Mouse (Mus musculus) intestine, embryonic 14.5 days (tissue): ENCODE data around the gene Lgr4. TPM values are rescaled to one million over a fixed set of nuclear protein-coding genes. Genes with fewer than 3 reads are reported as not detected.

Experiments used
- ATAC-seq: fragments of 200-750 bp; cut with Nextera tagmentation; replicated peaks from 2 replicates; pipeline ENCODE4 v1.8.0; 2017; ENCODE audit warnings: low read depth, moderate number of reproducible peaks, moderate TSS enrichment, moderate library complexity; ENCODE audit not compliant: low FRiP score, low TSS enrichment
- DNase-seq: peaks from one replicate; pipeline ENCODE4 v3.0.0-alpha.2; 2018; ENCODE audit warnings: low spot score
- H3K27ac ChIP-seq: fragments of 300-500 bp; sonication (generic); 2 replicates; pipeline ENCODE4 v1.5.1; 2014; ENCODE audit warnings: low read depth, mild to moderate bottlenecking, control low read depth
- H3K27me3 ChIP-seq: fragments of 300-500 bp; sonication (generic); replicated peaks from 2 replicates; pipeline ENCODE4 v1.6.1; 2014; ENCODE audit warnings: low read length, control low read depth; ENCODE audit not compliant: control insufficient read depth, insufficient read depth
- H3K36me3 ChIP-seq: fragments of 300-500 bp; sonication (generic); 2 replicates; pipeline ENCODE4 v1.6.1; 2014; ENCODE audit warnings: low read length, control low read depth; ENCODE audit not compliant: control insufficient read depth, insufficient read depth
- H3K4me1 ChIP-seq: fragments of 300-500 bp; sonication (generic); replicated peaks from 2 replicates; pipeline ENCODE4 v1.6.1; 2014; ENCODE audit warnings: low read length, control low read depth, mixed read lengths; ENCODE audit not compliant: control insufficient read depth, insufficient read depth
- H3K4me2 ChIP-seq: fragments of 300-500 bp; sonication (generic); 2 replicates; pipeline ENCODE4 v1.6.1; 2014; ENCODE audit warnings: low read length
- H3K4me3 ChIP-seq: fragments of 300-500 bp; sonication (generic); 2 replicates; pipeline ENCODE4 v1.5.1; 2014; ENCODE audit warnings: low read depth, low read length, control low read depth, mixed read lengths
- H3K9ac ChIP-seq: fragments of 300-500 bp; sonication (generic); 2 replicates; pipeline ENCODE4 v1.6.1; 2014; ENCODE audit warnings: mild to moderate bottlenecking, low read length
- H3K9me3 ChIP-seq: fragments of 300-500 bp; sonication (generic); 2 replicates; pipeline ENCODE4 v1.6.1; 2016; ENCODE audit warnings: low read length, control low read depth; ENCODE audit not compliant: control insufficient read depth
- WGBS: fragments of 180-500 bp; shearing (Covaris S2); extraction: QIAGEN DNeasy Blood & Tissue Kit; methylation state at CpG from one replicate; pipeline ENCODE4 v1.1.7; 2014; 5-methylcytosine and 5-hydroxymethylcytosine counted together
- polyA plus RNA-seq: library from polyadenylated mRNA; unstranded; fragments of >200 nt; fragmentation: Nextera tagmentation; extraction: Ambion mirVana; gene quantifications from 2 replicates; pipeline ENCODE4 v1.2.1, GENCODE M21; 2014

Gene Lgr4
- polyA plus RNA-seq, 1 experiment from 2014 or later = 48.8 TPM

GRCm38 (mm10) chr2:110042861-110043760 lies 125.7 kb downstream of the Lgr4 start:
- H3K4me2 ChIP-seq = no peak overlapping the region
- DNase-seq (no peak), ATAC-seq (no peak)
- H3K9ac ChIP-seq = no peak overlapping the region
- 44% methylated on average over 5 of the region's 5 CpGs for WGBS
- H3K4me3 ChIP-seq = no peak overlapping the region
- H3K9me3 ChIP-seq = no peaks in the 10 kb centered on the region
- peaks cover 17% of the 10 kb centered on the region for H3K36me3 ChIP-seq
- H3K27ac ChIP-seq = no peak overlapping the region
- no peaks in the 10 kb centered on the region; the same call in 1 of the 2 replicates for H3K4me1 ChIP-seq
- H3K27me3 ChIP-seq = no peaks in the 10 kb centered on the region

- no peaks in the 10 kb centered on the region for H3K9me3 ChIP-seq
- no peak overlapping the region for H3K9ac ChIP-seq
- DNase-seq (no peak), ATAC-seq (no peak)
- no peak overlapping the region for H3K4me3 ChIP-seq
- H3K4me1 ChIP-seq = no peaks in the 10 kb centered on the region
- 77% methylated on average over 4 of the region's 4 CpGs for WGBS
- H3K4me2 ChIP-seq = no peak overlapping the region
- H3K36me3 ChIP-seq = no peaks in the 10 kb centered on the region
- no peaks in the 10 kb centered on the region for H3K27me3 ChIP-seq
- no peak overlapping the region for H3K27ac ChIP-seq
These were observed 141.0 kb downstream of the Lgr4 start for GRCm38 (mm10) chr2:110058424-110058823.

- Histone ChIP-seq H3K9ac (no peak overlapping the region), H3K27ac (no peak overlapping the region), H3K4me2 (no peak overlapping the region), H3K4me1 (0 out of 2 replicates have a peak, but pooled peaks cover 3% of the 10 kb centered on the region), H3K9me3 (0 out of 2 replicates have a peak, but pooled peaks cover 3% of the 10 kb centered on the region), H3K4me3 (no peak overlapping the region), H3K27me3 (no peaks in the 10 kb centered on the region), H3K36me3 (no peaks in the 10 kb centered on the region)
- WGBS = 88% methylated on average over 1 of the region's 1 CpGs
- DNase-seq = no peak
- no peak for ATAC-seq
These were observed 145.7 kb downstream of the Lgr4 start for GRCm38 (mm10) chr2:110063131-110063530.

Other genes with a start within 250 kb of the Lgr4 start
- gene Bdnf, start 242.9 kb upstream of the Lgr4 start, polyA plus RNA-seq = 4.2 and 4.9 TPM in 2 replicates
- gene Lin7c, start 26.8 kb upstream of the Lgr4 start, polyA plus RNA-seq = 69.2 and 76.2 TPM in 2 replicates
- gene Ccdc34, start 100.2 kb downstream of the Lgr4 start, polyA plus RNA-seq = 54.7 and 58.7 TPM in 2 replicates